Mouse (Mus musculus): ENCODE results near the gene Xpo5.

Xpo5 gene

GRCm38 (mm10) chr17:46202421-46203071 is at the start of gene Xpo5, which contains the start of gene Polh:
Gene Xpo5, plus strand, starts transcription at chr17:46202782.
Gene Polh, minus strand, starts transcription at chr17:46202645.
- DNase-seq (ENCODE audit: low read depth, low spot score): peak; percentile 98

GRCm38 (mm10) chr17:46152847-46153782 is 49.5 kb upstream of the Xpo5 start, which contains the start of gene Mad2l1bp:
Gene Mad2l1bp, minus strand, starts transcription at chr17:46153553.
- DNase-seq (ENCODE audit: low read depth, low spot score): peak; percentile 95

DNA sequence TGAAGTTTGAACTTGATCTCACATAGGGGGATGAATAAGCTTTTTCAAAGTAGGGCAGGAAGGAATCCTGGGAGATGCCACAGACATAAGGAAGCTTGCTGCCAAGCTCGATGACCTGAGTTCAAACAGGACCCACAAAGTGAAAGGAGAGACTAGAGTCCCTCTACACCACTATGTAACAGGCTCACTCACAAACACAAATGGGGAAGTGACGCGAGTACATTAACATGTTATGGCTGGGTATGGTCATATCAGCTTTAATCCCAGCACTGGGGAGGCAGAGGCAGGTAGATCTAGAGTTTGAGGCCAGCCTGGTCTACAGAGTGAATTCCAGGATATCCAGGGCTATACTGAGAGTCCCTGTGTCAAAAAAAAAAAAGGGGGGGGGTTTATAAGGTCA is 48.2 kb upstream of the Xpo5 start:
- DNase-seq (ENCODE audit: low read depth, low spot score): no peak

DNA sequence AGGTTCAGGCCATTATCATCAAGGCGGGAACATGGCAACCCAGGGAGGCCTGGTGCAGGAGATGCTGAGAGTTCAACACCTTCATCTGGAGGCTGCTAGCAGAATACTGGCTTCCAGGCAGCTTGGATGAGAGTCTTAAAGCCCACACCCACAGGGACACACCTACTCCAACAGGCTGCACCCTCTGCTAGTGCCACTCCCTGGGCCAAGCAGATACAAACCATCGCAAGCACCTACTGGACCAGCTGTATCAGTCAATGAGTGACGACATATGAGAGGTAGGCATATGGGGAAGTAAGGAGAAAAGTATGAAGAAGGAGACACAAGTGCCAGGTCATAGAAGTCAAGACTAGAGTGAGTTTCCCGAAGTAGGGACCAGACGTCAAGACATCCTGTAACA is 45.9 kb upstream of the Xpo5 start:
- DNase-seq (ENCODE audit: low read depth, low spot score): no peak

- no peak for DNase-seq (ENCODE audit: low read depth, low spot score)
Observed at GRCm38 (mm10) chr17:46157131-46157530, 45.5 kb upstream of the Xpo5 start.

- DNase-seq (ENCODE audit: low read depth, low spot score): no peak
Observed at GRCm38 (mm10) chr17:46159236-46159635, 43.3 kb upstream of the Xpo5 start.

DNA sequence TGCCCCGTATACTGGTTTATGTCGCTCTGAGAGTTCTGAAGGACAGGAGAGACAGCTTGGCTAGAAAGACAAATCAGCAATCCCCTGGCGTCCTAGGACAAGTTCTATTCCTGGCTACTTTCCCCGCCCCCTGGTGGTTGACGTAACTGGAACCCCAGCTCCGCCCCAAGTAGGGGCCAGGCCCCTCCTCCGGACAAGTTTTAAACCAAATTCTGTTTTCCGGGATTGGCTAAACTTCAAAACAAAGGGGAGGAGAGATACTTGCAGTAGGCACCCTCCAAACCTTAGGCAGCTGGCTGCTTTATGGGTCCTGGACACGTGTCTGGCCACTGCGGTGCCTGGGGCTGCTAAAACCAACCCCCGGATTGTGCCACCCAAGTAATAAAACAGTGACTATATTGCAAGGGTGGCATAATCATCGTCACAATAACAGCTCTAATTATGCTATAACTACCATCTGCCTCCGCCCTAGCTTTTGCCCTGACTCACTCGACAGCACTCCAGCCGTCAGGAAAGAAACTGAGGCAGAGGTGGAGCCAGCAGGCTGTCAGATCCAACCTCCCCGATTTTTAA is 42.4 kb upstream of the Xpo5 start:
- peak; percentile 92 for DNase-seq (ENCODE audit: low read depth, low spot score)

- DNase-seq (ENCODE audit: low read depth, low spot score): peak; percentile 99
Observed at GRCm38 (mm10) chr17:46160686-46161085, 41.9 kb upstream of the Xpo5 start, which contains the start of gene Gtpbp2. Gene Gtpbp2, plus strand, starts transcription at chr17:46161032.

DNA sequence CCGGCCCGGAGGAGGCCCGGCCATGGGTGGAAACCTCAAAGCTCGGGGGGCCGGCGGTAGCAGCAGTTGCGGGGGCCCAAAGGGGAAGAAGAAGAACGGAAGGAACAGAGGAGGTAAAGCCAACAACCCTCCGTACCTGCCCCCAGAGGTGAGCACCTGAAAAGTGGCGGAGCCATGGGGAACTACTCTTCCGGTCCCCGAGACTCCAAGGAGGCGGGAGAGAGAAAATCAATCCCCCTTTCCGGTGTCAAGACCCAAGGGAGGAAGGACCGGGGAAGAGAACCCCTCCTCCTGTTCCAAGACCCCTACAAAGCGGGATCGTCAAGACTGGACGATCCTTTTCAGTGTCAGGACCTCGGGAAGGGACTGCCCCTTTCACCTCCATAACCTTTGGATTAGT is 41.4 kb upstream of the Xpo5 start:
- peak; percentile 48 for DNase-seq (ENCODE audit: low read depth, low spot score)

- no peak for DNase-seq (ENCODE audit: low read depth, low spot score)
Observed at GRCm38 (mm10) chr17:46161710-46162109, 40.9 kb upstream of the Xpo5 start.

GRCm38 (mm10) chr17:46162551-46162950 is 40.0 kb upstream of the Xpo5 start:
- no peak for DNase-seq (ENCODE audit: low read depth, low spot score)

DNA sequence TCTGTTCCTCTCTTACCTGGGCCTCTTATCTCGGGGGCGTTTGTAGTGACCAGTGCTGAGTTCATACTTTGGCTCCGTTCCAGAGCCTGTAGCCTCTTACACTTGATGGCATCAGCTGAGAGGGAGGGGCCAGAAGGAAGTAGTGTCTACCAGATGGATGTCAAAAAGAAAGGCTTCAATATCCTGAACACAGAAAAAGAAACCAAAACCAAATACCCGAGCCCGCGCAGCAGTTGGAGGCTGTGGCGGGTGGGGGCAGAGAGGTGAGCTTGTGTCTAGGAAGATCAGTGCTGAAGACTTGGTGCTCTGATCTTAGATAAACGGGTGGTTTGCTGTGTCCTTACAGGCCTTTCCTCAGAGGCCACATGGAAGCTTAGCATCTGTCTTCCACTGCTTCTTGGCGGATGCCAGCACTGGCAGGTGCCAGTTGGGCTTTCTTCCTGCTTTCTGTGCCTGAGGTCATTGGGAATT is 39.6 kb upstream of the Xpo5 start:
- DNase-seq (ENCODE audit: low read depth, low spot score): no peak

- no peak for DNase-seq (ENCODE audit: low read depth, low spot score)
Observed at GRCm38 (mm10) chr17:46164301-46164700, 38.3 kb upstream of the Xpo5 start.

DNA sequence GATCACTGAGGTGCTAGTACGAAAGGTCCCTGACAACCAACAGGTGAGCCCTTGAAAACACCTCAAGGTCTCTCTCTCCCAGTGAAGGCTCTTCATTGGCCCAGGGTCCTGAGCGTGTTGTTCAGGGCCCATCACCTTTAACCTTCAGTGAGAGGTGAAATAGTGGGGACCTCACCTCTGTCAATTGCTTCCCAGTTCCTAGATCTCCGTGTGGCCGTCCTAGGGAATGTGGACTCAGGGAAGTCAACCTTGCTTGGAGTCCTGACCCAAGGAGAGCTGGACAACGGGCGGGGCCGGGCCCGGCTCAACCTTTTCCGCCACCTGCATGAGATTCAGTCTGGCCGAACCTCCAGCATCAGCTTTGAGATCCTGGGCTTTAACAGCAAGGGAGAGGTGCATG is 37.8 kb upstream of the Xpo5 start:
- no peak for DNase-seq (ENCODE audit: low read depth, low spot score)

GRCm38 (mm10) chr17:46165460-46165859 is 37.1 kb upstream of the Xpo5 start:
- DNase-seq (ENCODE audit: low read depth, low spot score): no peak

- DNase-seq (ENCODE audit: low read depth, low spot score): no peak
Observed at GRCm38 (mm10) chr17:46166270-46166669, 36.3 kb upstream of the Xpo5 start.

DNA sequence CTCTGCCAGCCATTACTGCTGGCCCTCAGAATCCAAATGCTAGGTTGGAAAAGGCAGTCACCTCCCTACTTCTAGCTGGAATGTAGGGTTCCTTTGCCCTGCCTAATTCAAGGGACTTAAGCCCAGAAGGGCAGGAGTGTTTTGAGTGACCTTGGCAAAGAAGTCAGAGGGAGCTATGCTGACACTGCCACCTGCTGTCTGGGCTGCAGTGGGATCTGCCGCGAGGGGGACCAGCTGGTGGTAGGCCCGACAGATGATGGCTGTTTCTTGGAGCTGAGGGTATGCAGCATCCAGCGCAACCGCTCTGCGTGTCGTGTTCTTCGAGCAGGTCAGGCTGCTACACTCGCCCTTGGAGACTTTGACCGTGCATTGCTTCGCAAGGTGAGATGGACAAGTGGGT is 35.6 kb upstream of the Xpo5 start:
- DNase-seq (ENCODE audit: low read depth, low spot score): no peak

- no peak for DNase-seq (ENCODE audit: low read depth, low spot score)
Observed at GRCm38 (mm10) chr17:46168318-46168717, 34.3 kb upstream of the Xpo5 start.

- no peak for DNase-seq (ENCODE audit: low read depth, low spot score)
Observed at GRCm38 (mm10) chr17:46168768-46169167, 33.8 kb upstream of the Xpo5 start.

GRCm38 (mm10) chr17:46170538-46170937 is 32.0 kb upstream of the Xpo5 start:
- DNase-seq (ENCODE audit: low read depth, low spot score): peak; percentile 39

- DNase-seq (ENCODE audit: low read depth, low spot score): no peak
Observed at GRCm38 (mm10) chr17:46182273-46182672, 20.3 kb upstream of the Xpo5 start.

DNA sequence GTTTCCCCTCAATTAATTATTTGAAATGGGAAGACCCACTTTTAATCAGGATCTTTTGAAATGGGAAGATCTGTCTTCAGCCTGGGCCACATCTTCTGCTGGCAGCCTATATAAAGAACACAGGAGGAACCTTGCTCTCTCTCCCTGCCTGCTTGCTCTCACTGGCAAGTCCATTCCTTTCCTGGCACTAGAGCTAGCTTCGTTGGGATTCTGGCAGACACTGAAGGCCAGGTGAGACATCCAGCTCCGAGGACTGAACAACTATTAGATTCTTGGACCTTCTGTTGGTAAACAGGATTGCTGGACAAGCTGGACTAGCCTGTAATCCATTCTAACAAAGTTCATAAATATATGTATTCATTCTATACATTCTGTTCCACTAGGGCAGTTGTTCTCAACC is 13.8 kb upstream of the Xpo5 start:
- DNase-seq (ENCODE audit: low read depth, low spot score): no peak

All from mesoderm, embryonic 11.5 days (tissue).